Mouse (Mus musculus): Measurements from ENCODE around the gene Ccser2. TPM values are rescaled to one million over a fixed set of nuclear protein-coding genes. Genes with fewer than 3 reads are reported as not detected.

The Ccser2 gene
- polyA plus RNA-seq, 1 experiment from 2014 or later, result 86.9 TPM

DNA sequence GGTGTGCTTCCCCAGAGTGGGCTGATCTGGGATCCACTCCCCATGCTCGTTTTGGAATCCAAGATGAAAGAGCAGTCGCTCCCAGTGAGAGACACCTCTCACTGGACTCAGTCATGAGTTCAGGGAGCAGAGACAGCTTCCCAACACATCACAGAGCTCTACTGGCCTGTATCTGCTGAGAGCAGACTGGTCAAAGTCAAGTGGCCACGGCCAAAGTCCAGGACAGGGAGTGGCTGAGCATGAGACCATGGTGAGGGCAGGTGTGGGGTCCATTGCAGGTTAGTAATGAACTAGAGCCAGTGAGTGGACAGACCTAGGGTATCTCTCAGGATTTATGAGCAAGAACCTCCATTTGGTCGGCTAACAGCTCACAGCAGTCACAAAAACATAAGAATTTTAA is 109.6 kb downstream of the Ccser2 start:
- Histone ChIP-seq H3K36me3 (no peaks in the 10 kb centered on the region), H3K4me2 (replicated peaks) (no peak overlapping the region), H3K27me3 (no peaks in the 10 kb centered on the region), H3K4me1 (no peaks in the 10 kb centered on the region), H3K9ac (replicated peaks) (no peak overlapping the region), H3K27ac (replicated peaks) (no peak overlapping the region), H3K4me3 (no peak overlapping the region), H3K9me3 (no peaks in the 10 kb centered on the region)
- 83% methylated on average over 4 of the region's 4 CpGs for WGBS
- ATAC-seq (replicated peaks), result no peak

DNA sequence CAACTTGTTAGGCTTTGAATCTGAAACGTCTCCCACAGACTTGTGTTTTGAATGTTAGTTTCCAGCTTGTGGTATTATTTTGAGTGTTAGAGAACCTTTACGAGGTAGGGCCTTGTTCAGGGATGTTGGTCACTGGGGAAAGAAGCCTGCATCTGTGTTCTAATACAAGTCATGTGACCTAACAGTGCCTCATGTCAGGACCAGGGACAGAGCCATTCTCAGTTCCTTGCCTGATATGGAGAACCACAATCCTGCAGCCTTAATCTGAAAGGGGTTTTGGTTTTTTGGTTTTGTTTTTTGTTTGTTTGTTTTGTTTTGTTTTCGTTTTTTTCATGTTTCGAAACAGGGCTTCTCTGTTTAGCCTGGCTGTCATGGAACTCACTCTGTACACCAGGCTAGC is 115.6 kb downstream of the Ccser2 start:
- Histone ChIP-seq H3K4me3 (no peak overlapping the region), H3K9me3 (no peaks in the 10 kb centered on the region), H3K4me2 (replicated peaks) (no peak overlapping the region), H3K27me3 (no peaks in the 10 kb centered on the region), H3K27ac (replicated peaks) (no peak overlapping the region), H3K36me3 (no peaks in the 10 kb centered on the region), H3K9ac (replicated peaks) (no peak overlapping the region), H3K4me1 (no peaks in the 10 kb centered on the region)
- no peak for ATAC-seq (replicated peaks)
- 74% methylated on average over 4 of the region's 4 CpGs for WGBS

GRCm38 (mm10) chr14:36848860-36849259 is 119.7 kb downstream of the Ccser2 start:
- Histone ChIP-seq H3K4me2 (replicated peaks) (no peak overlapping the region), H3K36me3 (no peaks in the 10 kb centered on the region), H3K27ac (replicated peaks) (no peak overlapping the region), H3K27me3 (no peaks in the 10 kb centered on the region), H3K9ac (replicated peaks) (no peak overlapping the region), H3K9me3 (no peaks in the 10 kb centered on the region), H3K4me1 (no peaks in the 10 kb centered on the region), H3K4me3 (no peak overlapping the region)
- ATAC-seq (replicated peaks), result no peak
- 0% methylated on average over 1 of the region's 1 CpGs for WGBS

Other genes starting within 250 kb of the Ccser2 start
- not detected in 2 replicates for gene Rgr, start 80.2 kb upstream of the Ccser2 start, polyA plus RNA-seq (2015; fragmentation: Nextera tagmentation; extraction: Ambion mirVana)
- not detected in 2 replicates for gene Lrit1, start 86.1 kb upstream of the Ccser2 start, polyA plus RNA-seq (2015; fragmentation: Nextera tagmentation; extraction: Ambion mirVana)
- gene Lrit2, start 99.2 kb upstream of the Ccser2 start, polyA plus RNA-seq (2015; fragmentation: Nextera tagmentation; extraction: Ambion mirVana), result not detected in 2 replicates
- 3.0 TPM in 2 replicates for gene Cdhr1, start 129.6 kb upstream of the Ccser2 start, polyA plus RNA-seq (2015; fragmentation: Nextera tagmentation; extraction: Ambion mirVana)
- 0.28 and 0.39 TPM in 2 replicates for gene 2610528A11Rik, start 145.2 kb upstream of the Ccser2 start, polyA plus RNA-seq (2015; fragmentation: Nextera tagmentation; extraction: Ambion mirVana)
- 184 and 186 TPM in 2 replicates for gene Ghitm, start 166.5 kb upstream of the Ccser2 start, polyA plus RNA-seq (2015; fragmentation: Nextera tagmentation; extraction: Ambion mirVana)

Data from forebrain, embryonic 15.5 days (tissue).